Mouse (Mus musculus) C2C12 (cell line): ENCODE measurements around the gene Map3k11. TPM values are rescaled to one million over a fixed set of nuclear protein-coding genes. Genes with fewer than 3 reads are reported as not detected.
"Not testable (repeated sequence)": the region's sequence is repeated elsewhere in the genome, so short reads cannot be mapped to it uniquely, and the experiment has no call there.

Experiments used
- H3K27me3 ChIP-seq: one replicate; pipeline ENCODE4 v1.6.1; 2011; ENCODE audit not compliant: control insufficient read depth, insufficient read depth, insufficient read length
- H3K36me3 ChIP-seq: one replicate; pipeline ENCODE4 v1.6.1; 2011; ENCODE audit not compliant: control insufficient read depth, insufficient read depth
- H3K4me3 ChIP-seq: one replicate; pipeline ENCODE4 v1.5.1; 2011; ENCODE audit warnings: mild to moderate bottlenecking, control low read depth; ENCODE audit not compliant: poor library complexity, insufficient read depth, severe bottlenecking
- H3K79me2 ChIP-seq: one replicate; pipeline ENCODE4 v1.6.1; 2011; ENCODE audit not compliant: control insufficient read depth, insufficient read depth
- H3K79me3 ChIP-seq: one replicate; pipeline ENCODE4 v1.6.1; 2011; ENCODE audit warnings: low read depth, control low read depth
- H3ac ChIP-seq: one replicate; pipeline ENCODE3; 2011; ENCODE audit warnings: low read depth; ENCODE audit not compliant: control insufficient read depth, insufficient read length
- CEBPB ChIP-seq: IDR thresholded peaks from one replicate; pipeline ENCODE4 v1.6.1; 2011; ENCODE audit warnings: low read depth, mild to moderate bottlenecking, control low read depth, moderate library complexity
- CTCF ChIP-seq: IDR thresholded peaks from one replicate; pipeline ENCODE4 v1.5.1; 2011; ENCODE audit not compliant: control insufficient read depth, insufficient read depth, insufficient read length
- FOSL1 ChIP-seq: IDR thresholded peaks from one replicate; pipeline ENCODE4 v1.8.0; 2011; ENCODE audit warnings: mild to moderate bottlenecking, low read length; ENCODE audit not compliant: poor library complexity, insufficient read depth, severe bottlenecking
- MAX ChIP-seq: IDR thresholded peaks from one replicate; pipeline ENCODE4 v1.6.1; 2011; ENCODE audit warnings: mild to moderate bottlenecking, control low read depth
- MYOD1 ChIP-seq: IDR thresholded peaks from one replicate; pipeline ENCODE4 v1.6.1; 2011; ENCODE audit warnings: low read depth; ENCODE audit not compliant: control insufficient read depth, insufficient read length
- MYOG ChIP-seq: IDR thresholded peaks from one replicate; pipeline ENCODE4 v1.6.1; 2011; ENCODE audit not compliant: control insufficient read depth, insufficient read length; ENCODE audit errors: extremely low read depth
- USF1 ChIP-seq: IDR thresholded peaks from one replicate; pipeline ENCODE4 v1.6.1; 2011; ENCODE audit warnings: low read depth, mild to moderate bottlenecking, control low read depth, moderate library complexity
- polyA plus RNA-seq: library from polyadenylated mRNA; unstranded; fragments of >200 nt; fragmentation: generic; extraction: Trizol; gene quantifications from one replicate; pipeline ENCODE4 v1.2.1, GENCODE M21; 2012; ENCODE audit warnings: missing spikeins

Gene Map3k11
- polyA plus RNA-seq, 1 experiment, result 24.2 TPM

GRCm38 (mm10) chr19:5684985-5685384 is 3.6 kb upstream of the Map3k11 start:
- H3K27me3 ChIP-seq, result no peaks in the 10 kb centered on the region
- peaks cover 51% of the 10 kb centered on the region for H3K36me3 ChIP-seq
- H3ac ChIP-seq, result no peak overlapping the region
- peaks cover 9% of the 10 kb centered on the region for H3K79me3 ChIP-seq
- H3K79me2 ChIP-seq, result peaks cover 18% of the 10 kb centered on the region
- TF ChIP-seq CTCF (no peak), USF1 (no peak), MAX (no peak), MYOG (no peak), MYOD1 (no peak), CEBPB (no peak), FOSL1 (no peak)
- H3K4me3 ChIP-seq, result no peak overlapping the region

- no peak for TF ChIP-seq CEBPB
- TF ChIP-seq USF1, result no peak
- TF ChIP-seq MYOG, result no peak
- TF ChIP-seq CTCF, result no peak
- TF ChIP-seq FOSL1, result no peak
- TF ChIP-seq MAX, result no peak
- TF ChIP-seq MYOD1, result no peak
- Histone ChIP-seq H3K36me3 (peaks cover 48% of the 10 kb centered on the region), H3K79me3 (peaks cover 14% of the 10 kb centered on the region), H3K79me2 (peaks cover 22% of the 10 kb centered on the region), H3K27me3 (no peaks in the 10 kb centered on the region), H3K4me3 (no peak overlapping the region), H3ac (no peak overlapping the region)
Observed at GRCm38 (mm10) chr19:5685431-5685830, 3.1 kb upstream of the Map3k11 start.

GRCm38 (mm10) chr19:5685861-5686260 is 2.7 kb upstream of the Map3k11 start:
- TF ChIP-seq MAX, result no peak
- no peak for TF ChIP-seq FOSL1
- TF ChIP-seq CEBPB, result no peak
- TF ChIP-seq MYOG, result no peak
- no peak for TF ChIP-seq MYOD1
- TF ChIP-seq CTCF, result no peak
- no peak for TF ChIP-seq USF1
- no peak overlapping the region for H3ac ChIP-seq
- peaks cover 27% of the 10 kb centered on the region for H3K79me2 ChIP-seq
- peaks cover 18% of the 10 kb centered on the region for H3K79me3 ChIP-seq
- H3K4me3 ChIP-seq, result no peak overlapping the region
- no peaks in the 10 kb centered on the region for H3K27me3 ChIP-seq
- peaks cover 44% of the 10 kb centered on the region for H3K36me3 ChIP-seq

DNA sequence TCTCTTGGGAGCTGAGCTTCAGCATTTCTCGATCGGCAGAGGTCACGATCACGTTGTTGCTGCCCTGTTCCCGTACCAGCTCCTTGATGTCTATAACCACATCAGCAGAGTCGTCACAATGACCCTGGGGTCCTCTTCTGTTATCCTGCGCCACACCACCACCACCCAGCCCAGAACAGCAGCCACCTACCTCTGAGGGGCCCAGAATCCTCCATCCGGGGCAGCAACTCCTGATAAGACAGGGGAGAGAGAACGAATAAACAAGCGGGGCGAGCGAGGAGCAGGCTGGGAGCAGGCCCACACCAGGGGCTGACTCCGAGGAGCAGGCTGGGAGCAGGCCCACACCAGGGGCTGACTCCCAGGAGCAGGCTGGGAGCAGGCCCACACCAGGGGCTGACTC is 2.1 kb upstream of the Map3k11 start:
- no peak overlapping the region for H3K4me3 ChIP-seq
- H3K79me3 ChIP-seq, result peaks cover 24% of the 10 kb centered on the region
- H3K79me2 ChIP-seq, result peaks cover 32% of the 10 kb centered on the region
- H3ac ChIP-seq, result no peak overlapping the region
- H3K36me3 ChIP-seq, result peaks cover 38% of the 10 kb centered on the region
- TF ChIP-seq MAX (no peak), MYOG (no peak), MYOD1 (no peak), USF1 (no peak), CTCF (no peak), CEBPB (no peak), FOSL1 (no peak)
- H3K27me3 ChIP-seq, result no peaks in the 10 kb centered on the region

- peaks cover 38% of the 10 kb centered on the region for H3K36me3 ChIP-seq
- not testable (repeated sequence) for H3K27me3 ChIP-seq, H3K4me3 ChIP-seq
- H3ac ChIP-seq, result peak overlapping the region; percentile 38
- H3K79me3 ChIP-seq, result peaks cover 29% of the 10 kb centered on the region
- H3K79me2 ChIP-seq, result peaks cover 38% of the 10 kb centered on the region
Observed at GRCm38 (mm10) chr19:5686954-5687353, 1.6 kb upstream of the Map3k11 start.

- Histone ChIP-seq H3K79me2 (peaks cover 46% of the 10 kb centered on the region), H3K79me3 (peaks cover 36% of the 10 kb centered on the region), H3K36me3 (peaks cover 33% of the 10 kb centered on the region), H3K4me3 (peak overlapping the region; percentile 89), H3ac (peak overlapping the region; percentile 87), H3K27me3 (no peaks in the 10 kb centered on the region)
- TF ChIP-seq MAX (no peak), MYOG (no peak), MYOD1 (no peak), USF1 (no peak), FOSL1 (no peak), CEBPB (no peak), CTCF (no peak)
Observed at GRCm38 (mm10) chr19:5687738-5688137, 804 bp upstream of the Map3k11 start.
